Mouse (Mus musculus): ENCODE results near the gene Axdnd1. TPM values are rescaled to one million over a fixed set of nuclear protein-coding genes. Genes with fewer than 3 reads are reported as not detected.

Axdnd1 gene
- total RNA-seq, 2 experiments from 2014 or later: 0.36 to 1.1 TPM

DNA sequence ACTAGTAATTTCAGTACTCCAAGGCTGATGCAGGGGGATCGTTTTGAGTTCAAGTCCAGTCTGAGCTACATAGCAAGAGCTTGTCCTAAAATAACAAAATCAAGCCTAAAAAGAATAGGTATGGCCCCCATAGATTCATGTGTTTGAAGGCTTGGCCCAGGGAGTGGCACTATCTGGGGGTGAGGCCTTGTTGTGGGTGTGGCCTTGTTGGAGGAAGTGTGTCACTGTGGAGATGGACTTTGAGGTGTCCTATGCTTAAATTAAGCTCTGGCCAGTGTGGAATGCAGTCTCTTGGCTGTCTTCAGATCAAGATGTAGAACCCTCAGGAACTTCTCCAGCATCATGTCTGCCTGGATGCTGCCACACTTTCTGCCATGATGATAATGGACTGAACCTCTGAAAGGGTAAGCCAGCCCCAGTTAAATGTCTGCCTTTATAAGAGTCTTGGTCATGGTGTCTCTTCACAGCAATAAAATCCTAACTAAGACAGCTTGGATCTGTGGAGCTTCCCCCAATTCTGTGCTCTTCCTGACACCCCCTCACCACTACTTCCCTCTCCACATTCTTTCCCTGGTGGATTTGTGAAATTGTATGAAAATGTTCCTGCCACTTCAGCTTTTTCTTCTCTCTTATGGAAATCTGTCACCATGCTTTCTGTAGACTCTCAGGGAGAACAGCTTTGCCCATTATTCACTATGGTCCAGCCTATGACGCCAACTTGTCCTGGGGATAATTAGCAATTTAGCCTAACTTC is 34.2 kb upstream of the Axdnd1 start:
- DNase-seq (ENCODE audit: extremely low spot score in 1 of 2, low spot score in 2 of 2): no peak
- intact Hi-C loops (cut with DNase I): no loop called here
- no peak for TF ChIP-seq CTCF (IDR thresholded peaks at IDR 0.05)
- Histone ChIP-seq H3K27ac (no peak overlapping the region), H3K4me3 (no peak overlapping the region)

DNA sequence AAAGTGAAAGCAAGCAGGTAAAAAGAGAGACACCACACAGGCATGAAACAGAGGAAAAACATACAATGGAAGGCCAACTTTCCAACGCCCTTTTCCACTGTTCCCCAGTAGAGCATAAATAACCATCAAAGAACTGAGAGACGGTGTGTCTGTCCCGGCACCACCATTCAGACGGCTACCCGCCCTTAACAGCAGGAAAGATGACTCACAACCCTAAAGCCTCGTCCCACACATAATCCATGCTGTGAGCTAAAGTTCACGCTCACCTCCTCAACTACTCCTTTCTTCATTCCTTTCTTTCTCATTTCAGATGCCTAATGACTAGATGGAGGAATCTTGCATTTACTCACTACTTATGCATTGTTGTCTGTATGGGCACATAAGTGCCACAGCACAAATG is 33.4 kb upstream of the Axdnd1 start:
- TF ChIP-seq CTCF (IDR thresholded peaks at IDR 0.05): no peak
- no peak for DNase-seq (ENCODE audit: extremely low spot score in 1 of 2, low spot score in 2 of 2)
- intact Hi-C loops (cut with DNase I): no loop called here
- Histone ChIP-seq H3K4me3 (no peak overlapping the region), H3K27ac (no peak overlapping the region)

GRCm38 (mm10) chr1:156453876-156454275 is 32.9 kb upstream of the Axdnd1 start:
- Histone ChIP-seq H3K27ac (no peak overlapping the region), H3K4me3 (no peak overlapping the region)
- intact Hi-C loops (cut with DNase I): no loop called here
- no peak for TF ChIP-seq CTCF (IDR thresholded peaks at IDR 0.05)
- no peak for DNase-seq (ENCODE audit: extremely low spot score in 1 of 2, low spot score in 2 of 2)

DNA sequence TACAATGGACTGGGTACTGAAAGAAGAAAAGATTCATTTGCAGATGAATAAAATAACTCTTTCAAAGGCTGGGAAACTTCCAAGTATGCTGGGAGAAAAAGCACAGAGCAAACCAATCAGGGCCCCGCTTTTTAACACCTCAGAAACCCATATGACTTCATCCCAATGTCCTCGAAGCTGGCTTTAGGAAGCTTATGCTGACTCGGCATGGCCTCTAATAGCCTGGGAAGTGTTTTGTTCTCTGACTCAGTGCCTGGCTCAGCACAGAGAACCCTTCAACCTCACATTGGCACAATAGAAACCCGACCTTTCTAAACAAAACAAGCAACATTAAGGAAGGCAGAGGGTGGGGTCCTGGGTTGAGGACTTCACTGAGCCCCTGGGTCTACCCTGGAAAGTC is 29.5 kb upstream of the Axdnd1 start:
- H3K4me3 ChIP-seq: no peak overlapping the region
- intact Hi-C loops (cut with DNase I): no loop called here
- TF ChIP-seq CTCF (IDR thresholded peaks at IDR 0.05): no peak
- DNase-seq (ENCODE audit: extremely low spot score in 1 of 2, low spot score in 2 of 2): no peak
- H3K27ac ChIP-seq: no peak overlapping the region

- no peak for DNase-seq (ENCODE audit: extremely low spot score in 1 of 2, low spot score in 2 of 2)
- TF ChIP-seq CTCF (IDR thresholded peaks at IDR 0.05): no peak
- Histone ChIP-seq H3K4me3 (no peak overlapping the region), H3K27ac (no peak overlapping the region)
- intact Hi-C loops (cut with DNase I): no loop called here
These were observed 28.7 kb upstream of the Axdnd1 start for GRCm38 (mm10) chr1:156449691-156450090.

- no peak overlapping the region for H3K27ac ChIP-seq
- H3K4me3 ChIP-seq: no peak overlapping the region
- no peak for DNase-seq (ENCODE audit: extremely low spot score in 1 of 2, low spot score in 2 of 2)
- no peak for TF ChIP-seq CTCF (IDR thresholded peaks at IDR 0.05)
- intact Hi-C loops (cut with DNase I): no loop called here
These were observed 28.1 kb upstream of the Axdnd1 start for GRCm38 (mm10) chr1:156449089-156449488.

- no peak for TF ChIP-seq CTCF (IDR thresholded peaks at IDR 0.05)
- no peak overlapping the region for H3K4me3 ChIP-seq
- intact Hi-C loops (cut with DNase I): no loop called here
- no peak for DNase-seq (ENCODE audit: extremely low spot score in 1 of 2, low spot score in 2 of 2)
- no peak overlapping the region for H3K27ac ChIP-seq
These were observed 24.1 kb upstream of the Axdnd1 start for GRCm38 (mm10) chr1:156445049-156445448.

DNA sequence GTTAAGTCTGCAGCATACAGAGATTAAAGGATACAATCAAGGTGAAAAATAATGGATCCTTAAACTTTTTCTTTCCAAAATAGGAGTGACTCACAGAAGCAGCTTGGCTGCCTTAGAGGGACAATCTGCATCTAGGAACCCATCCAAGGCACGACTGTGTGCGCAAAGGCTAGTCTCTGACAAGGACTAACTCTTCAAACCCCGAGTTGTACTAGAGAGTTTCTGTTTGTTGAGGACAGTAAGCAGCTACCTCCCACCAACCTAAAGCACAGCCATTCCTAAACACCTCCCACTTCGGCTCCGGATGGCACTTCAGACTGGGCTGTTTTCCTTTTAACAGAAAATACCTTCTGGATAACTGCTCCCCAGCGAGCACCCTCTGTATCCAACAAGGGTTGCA is 21.8 kb upstream of the Axdnd1 start:
- TF ChIP-seq CTCF (IDR thresholded peaks at IDR 0.05): no peak
- intact Hi-C loops (cut with DNase I): no loop called here
- Histone ChIP-seq H3K27ac (no peak overlapping the region), H3K4me3 (no peak overlapping the region)
- peak in 1 of 2 experiments; percentile 37 for DNase-seq (ENCODE audit: extremely low spot score in 1 of 2, low spot score in 2 of 2)

DNA sequence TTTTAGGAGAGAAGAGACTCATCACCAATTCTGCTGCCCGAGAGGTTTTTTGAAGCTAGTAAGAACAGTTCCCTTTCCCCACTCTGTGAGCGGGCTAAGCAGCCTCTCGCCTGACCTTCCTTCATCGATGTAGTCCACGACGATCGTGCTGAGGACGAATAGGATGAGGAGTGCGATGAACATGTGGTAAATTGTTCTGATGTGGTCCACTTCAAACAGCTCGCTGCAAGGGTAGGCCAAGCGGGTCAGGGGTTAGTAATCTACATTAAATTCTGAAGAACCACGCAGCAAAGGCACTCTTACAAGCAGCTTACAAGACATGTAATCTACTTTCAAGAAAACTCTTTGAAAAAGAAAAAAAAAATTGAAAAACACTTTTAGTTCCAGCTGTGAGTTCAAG is 21.3 kb upstream of the Axdnd1 start:
- DNase-seq (ENCODE audit: extremely low spot score in 1 of 2, low spot score in 2 of 2): no peak

GRCm38 (mm10) chr1:156437726-156438125 is 16.8 kb upstream of the Axdnd1 start:
- intact Hi-C loops (cut with DNase I): no loop called here
- Histone ChIP-seq H3K27ac (no peak overlapping the region), H3K4me3 (no peak overlapping the region)
- no peak for TF ChIP-seq CTCF (IDR thresholded peaks at IDR 0.05)
- no peak for DNase-seq (ENCODE audit: extremely low spot score in 1 of 2, low spot score in 2 of 2)

More for the DNA sequence above, 21.3 kb upstream of the Axdnd1 start:
- Histone ChIP-seq H3K4me3 (no peak overlapping the region), H3K27ac (no peak overlapping the region)
- intact Hi-C loops (cut with DNase I): no loop called here
- TF ChIP-seq CTCF (IDR thresholded peaks at IDR 0.05): no peak

GRCm38 (mm10) chr1:156437016-156437708 is 16.2 kb upstream of the Axdnd1 start:
- Histone ChIP-seq H3K27ac (no peak overlapping the region), H3K4me3 (no peak overlapping the region)
- no peak for TF ChIP-seq CTCF (IDR thresholded peaks at IDR 0.05)
- DNase-seq (ENCODE audit: extremely low spot score in 1 of 2, low spot score in 2 of 2): no peak
- intact Hi-C loops (cut with DNase I): no loop called here

DNA sequence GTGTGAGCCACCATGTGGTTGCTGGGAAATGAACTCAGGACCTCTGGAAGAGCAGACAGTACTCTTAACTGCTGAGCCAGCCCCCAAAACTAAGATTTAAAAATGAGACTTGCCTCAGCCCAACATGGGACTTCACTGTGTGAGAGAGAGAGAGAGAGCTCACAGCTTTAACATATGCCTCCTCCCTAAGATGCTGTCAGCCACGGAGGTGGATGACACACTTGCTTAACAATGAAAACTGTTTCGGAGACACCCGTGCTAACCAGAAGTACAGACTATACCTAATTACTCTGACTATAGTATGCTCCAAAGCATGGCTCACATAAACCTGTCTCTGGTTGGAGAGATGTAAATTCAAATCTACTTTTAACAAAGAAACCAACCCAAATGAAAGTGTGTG is 12.5 kb upstream of the Axdnd1 start:
- intact Hi-C loops (cut with DNase I): no loop called here
- no peak for DNase-seq (ENCODE audit: extremely low spot score in 1 of 2, low spot score in 2 of 2)
- no peak for TF ChIP-seq CTCF (IDR thresholded peaks at IDR 0.05)
- H3K4me3 ChIP-seq: no peak overlapping the region
- no peak overlapping the region for H3K27ac ChIP-seq

DNA sequence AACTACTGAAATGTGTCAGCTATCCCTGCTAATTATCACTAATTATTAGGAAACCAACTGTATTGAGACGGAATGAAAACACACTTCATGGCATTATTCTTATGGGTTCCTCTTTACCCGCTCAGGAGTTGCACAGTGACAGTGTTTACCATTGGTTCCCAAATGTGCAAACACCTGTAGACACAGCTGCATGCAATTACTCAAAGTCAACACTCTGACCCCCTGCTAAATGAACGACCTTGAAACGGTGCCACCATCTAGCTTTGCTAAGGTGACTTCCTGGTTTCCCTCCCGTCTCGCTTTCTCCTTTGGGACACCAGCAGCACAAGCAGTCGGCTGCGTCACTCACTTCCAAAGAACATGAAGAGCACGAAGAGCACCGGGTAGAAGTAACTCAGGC is 11.5 kb upstream of the Axdnd1 start:
- no peak for DNase-seq (ENCODE audit: extremely low spot score in 1 of 2, low spot score in 2 of 2)
- H3K27ac ChIP-seq: no peak overlapping the region
- intact Hi-C loops (cut with DNase I): no loop called here
- TF ChIP-seq CTCF (IDR thresholded peaks at IDR 0.05): no peak
- no peak overlapping the region for H3K4me3 ChIP-seq

Data from left cerebral cortex, adult 2 months (tissue).